Mouse (Mus musculus): Measurements from ENCODE around the gene Amdhd2.

Gene Amdhd2

GRCm38 (mm10) chr17:24163176-24163962, at the start of gene Amdhd2:
Amdhd2 (minus strand) TSS chr17:24163766.
- DNase-seq (ENCODE audit: low spot score in 2 of 2) = peak; percentile 93 to 95

GRCm38 (mm10) chr17:24213186-24213585, 49.6 kb upstream of the Amdhd2 start:
- DNase-seq (ENCODE audit: low spot score in 2 of 2) = no peak

DNA sequence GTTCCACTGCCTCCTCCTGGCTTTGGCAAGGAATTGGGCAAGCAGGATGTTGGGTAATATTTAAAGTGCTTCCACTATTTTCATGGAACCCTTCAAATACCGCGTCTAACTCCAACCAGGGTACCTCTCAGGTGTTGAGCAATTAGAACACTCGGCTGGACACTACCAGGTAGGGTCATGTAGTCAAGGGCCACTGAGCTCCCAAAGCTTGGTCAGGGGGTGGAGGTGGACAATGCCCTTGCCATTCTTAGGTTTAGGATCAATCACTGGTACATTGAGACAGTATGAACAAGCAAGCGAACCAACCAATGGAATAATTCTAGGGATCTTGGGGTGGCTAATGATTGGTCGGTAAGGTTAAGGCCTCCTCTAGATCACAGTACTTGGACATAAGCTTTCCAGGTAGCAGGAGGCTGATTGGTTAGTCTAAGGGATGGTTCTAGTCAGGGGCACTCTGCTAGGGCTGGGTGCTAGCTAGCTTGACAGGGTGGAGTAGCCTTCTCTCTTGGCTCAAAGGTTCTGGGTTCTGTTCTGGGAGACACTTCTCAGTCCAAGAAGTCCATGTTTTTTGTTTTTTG, 49.0 kb upstream of the Amdhd2 start:
- no peak for DNase-seq (ENCODE audit: low spot score in 2 of 2)

DNA sequence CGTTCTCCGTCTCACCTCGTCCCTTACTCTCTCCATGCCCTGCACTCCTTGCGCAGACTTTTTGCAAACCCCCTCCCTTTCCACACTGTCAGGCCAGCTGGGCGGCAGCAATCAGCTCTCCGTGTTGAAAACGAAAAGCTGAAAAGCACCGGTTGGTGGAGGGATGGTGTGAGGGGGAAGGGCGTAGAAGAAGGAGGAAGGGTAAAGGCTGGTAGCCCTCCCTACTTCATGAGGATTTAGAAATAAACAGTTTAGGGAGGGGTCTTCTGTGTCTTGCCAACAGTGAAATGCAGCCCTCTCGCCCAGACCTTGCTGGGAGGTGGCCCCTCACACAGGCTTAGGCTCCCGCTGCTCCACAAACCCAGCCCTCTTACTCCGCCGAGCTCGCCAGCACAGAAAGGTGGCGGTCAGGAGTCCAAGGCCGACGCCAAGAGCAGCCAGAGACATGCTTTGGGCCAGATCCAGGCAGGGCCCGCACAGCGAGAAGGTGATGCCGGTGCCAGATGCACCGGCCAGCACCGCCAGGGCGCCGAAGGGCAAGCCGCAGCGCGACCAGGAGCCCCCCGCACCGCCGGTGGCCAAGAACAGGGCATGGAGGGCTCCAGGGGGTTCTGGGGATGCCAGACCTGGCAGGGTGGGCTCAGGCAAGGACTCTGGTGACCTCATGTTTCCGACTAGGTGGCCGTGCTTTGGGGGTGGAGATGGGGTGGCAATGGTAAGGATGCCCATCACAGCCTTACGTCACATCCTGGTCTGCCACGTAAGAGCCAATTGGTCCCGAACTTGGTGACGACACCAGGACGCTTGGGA, 48.3 kb upstream of the Amdhd2 start:
- peak in 1 of 2 experiments; percentile 33 for DNase-seq (ENCODE audit: low spot score in 2 of 2)

DNA sequence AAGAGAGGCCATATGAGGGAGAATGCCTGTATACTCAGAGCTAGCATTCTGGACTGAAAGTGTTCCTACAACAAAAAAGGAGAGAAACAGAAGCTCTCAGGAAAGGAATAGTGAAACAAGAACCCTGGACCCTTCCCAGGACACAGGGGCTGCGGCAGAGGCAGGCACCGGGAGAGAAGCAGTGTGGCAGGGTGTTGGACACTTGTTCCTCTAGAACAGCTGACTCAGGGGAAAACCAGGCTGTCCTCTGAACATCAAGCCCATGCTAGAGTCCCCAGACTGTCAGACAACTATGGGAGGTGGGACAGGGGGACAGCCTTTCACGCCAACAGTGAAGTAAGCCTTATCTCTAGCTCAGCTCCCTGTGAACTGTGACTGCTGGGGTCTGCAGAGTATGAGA, 47.0 kb upstream of the Amdhd2 start:
- no peak for DNase-seq (ENCODE audit: low spot score in 2 of 2)

- DNase-seq (ENCODE audit: low spot score in 2 of 2) = no peak
Measured at GRCm38 (mm10) chr17:24209916-24210240, 46.3 kb upstream of the Amdhd2 start.

- peak in 1 of 2 experiments; percentile 20 for DNase-seq (ENCODE audit: low spot score in 2 of 2)
Measured at GRCm38 (mm10) chr17:24209043-24209915, 45.7 kb upstream of the Amdhd2 start, which contains the start of gene Ntn3. Ntn3 (minus strand) TSS chr17:24209531.

DNA sequence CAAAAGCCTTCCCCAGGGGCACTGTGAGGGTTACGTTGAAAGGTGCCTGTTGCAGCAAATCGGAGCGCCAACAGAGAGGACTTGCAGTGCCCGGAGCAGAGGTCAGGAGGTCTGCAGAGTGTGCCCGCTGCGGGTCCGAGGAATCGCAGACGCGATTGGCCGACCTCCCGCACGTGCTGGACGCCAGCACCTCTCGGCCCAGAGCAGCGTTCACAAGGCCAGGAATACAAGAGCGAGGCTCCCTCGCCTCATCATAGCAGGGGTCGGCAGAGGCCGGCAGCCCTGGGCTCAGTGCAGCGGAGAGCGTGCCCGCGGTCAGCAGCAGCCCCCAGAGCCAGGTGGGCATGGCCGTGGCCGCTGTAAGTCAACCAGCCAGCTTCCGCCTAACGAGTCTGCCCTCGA, 45.1 kb upstream of the Amdhd2 start:
- no peak for DNase-seq (ENCODE audit: low spot score in 2 of 2)

- DNase-seq (ENCODE audit: low spot score in 2 of 2) = no peak
Measured at GRCm38 (mm10) chr17:24207768-24208640, 44.4 kb upstream of the Amdhd2 start.

- no peak for DNase-seq (ENCODE audit: low spot score in 2 of 2)
Measured at GRCm38 (mm10) chr17:24206451-24207351, 43.1 kb upstream of the Amdhd2 start.

DNA sequence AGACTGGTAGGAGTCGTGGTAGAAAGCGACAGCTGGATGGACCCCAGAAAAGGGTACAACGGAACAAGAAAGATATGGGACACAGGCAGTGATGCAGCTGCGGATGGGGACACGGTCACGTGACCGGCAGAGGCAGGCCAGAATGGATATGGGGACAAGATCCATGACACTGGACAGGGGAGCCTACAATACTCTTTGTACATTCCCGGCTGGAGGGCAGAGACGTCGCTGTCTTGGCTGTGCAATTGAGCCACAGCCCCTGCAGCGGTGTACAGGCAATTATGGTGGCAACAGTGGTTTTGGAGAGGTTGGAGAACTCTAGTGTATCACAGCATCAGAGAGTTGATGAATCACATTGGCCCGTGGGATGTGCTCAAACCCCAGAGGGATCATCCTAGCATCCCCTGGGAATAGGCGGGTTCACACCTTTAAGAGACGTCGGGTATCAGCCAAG, 42.4 kb upstream of the Amdhd2 start:
- no peak for DNase-seq (ENCODE audit: low spot score in 2 of 2)

DNA sequence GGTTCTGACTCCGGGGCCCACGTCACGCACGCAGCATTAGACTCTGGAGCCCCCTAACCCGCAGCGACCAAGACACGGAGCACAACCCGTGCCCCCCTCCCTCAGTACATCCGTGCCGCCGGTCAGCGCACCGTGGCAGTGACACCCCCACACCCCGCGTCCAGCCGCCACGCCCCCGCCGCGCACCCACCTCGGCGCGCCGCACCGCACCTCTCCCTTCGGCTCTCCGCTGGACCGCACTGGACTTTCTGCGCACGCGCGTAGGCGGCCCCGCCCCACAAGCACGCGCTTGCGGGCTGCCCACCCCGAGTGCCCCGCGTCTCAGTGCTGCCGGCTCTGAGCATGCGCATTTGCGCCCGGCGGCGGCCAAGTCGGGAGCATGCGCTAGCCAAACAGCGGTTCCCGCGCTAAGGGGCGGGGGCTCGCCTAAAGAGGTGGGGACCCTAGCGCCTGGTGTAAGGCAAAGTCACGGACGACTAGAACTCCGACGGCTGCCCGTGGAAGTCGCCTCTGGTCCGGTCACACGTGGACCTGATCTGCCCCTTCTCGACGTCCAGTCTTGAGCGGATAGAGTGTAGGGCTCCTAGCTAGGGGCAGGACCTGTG, 41.8 kb upstream of the Amdhd2 start, which contains the start of gene Tbc1d24:
Gene Tbc1d24, minus strand, starts transcription at position 279 of the 605 bp plus-strand sequence.
- DNase-seq (ENCODE audit: low spot score in 2 of 2) = peak; percentile 74 to 84

- no peak for DNase-seq (ENCODE audit: low spot score in 2 of 2)
Measured at GRCm38 (mm10) chr17:24204846-24205245, 41.3 kb upstream of the Amdhd2 start.

GRCm38 (mm10) chr17:24203611-24204534, 40.3 kb upstream of the Amdhd2 start:
- DNase-seq (ENCODE audit: low spot score in 2 of 2) = no peak

DNA sequence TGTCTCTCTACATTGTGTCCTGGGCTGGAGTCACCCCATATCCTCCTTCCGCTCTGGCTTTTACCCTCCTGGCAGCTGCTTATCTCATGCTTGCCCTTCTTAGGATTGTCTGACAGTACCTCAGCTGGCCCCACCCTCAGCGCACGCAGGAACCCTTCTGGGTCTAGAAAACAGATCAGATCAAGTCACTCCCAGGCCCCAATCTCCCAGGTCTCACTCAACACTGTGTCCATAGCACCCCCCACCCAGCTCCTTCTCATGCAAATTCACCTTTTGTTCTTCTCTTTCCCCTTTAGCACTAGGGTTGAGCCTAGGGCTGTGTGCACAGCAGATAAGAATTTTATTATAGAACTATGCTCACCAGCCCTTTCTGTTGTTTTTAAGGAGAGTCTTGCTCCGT, 39.5 kb upstream of the Amdhd2 start:
- no peak for DNase-seq (ENCODE audit: low spot score in 2 of 2)

DNA sequence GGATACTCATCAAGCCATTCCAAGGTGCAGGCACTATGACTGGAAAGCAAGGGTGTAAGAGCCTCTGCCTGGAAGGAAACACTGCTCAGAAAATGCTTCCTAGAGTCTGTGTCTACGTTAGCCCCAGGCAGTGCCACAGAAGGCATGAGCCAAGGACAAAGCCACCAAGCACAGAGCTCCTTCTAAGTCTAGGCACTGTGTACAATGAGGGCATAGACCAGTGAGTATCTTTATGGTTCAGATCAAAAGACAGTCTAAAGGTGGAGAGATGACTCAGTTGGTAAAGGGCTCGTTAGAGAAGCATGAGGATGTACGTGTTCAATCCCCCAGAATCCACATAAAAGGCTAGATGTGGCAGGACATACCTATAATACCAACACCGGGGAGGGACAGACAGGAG, 37.5 kb upstream of the Amdhd2 start:
- DNase-seq (ENCODE audit: low spot score in 2 of 2) = no peak

DNA sequence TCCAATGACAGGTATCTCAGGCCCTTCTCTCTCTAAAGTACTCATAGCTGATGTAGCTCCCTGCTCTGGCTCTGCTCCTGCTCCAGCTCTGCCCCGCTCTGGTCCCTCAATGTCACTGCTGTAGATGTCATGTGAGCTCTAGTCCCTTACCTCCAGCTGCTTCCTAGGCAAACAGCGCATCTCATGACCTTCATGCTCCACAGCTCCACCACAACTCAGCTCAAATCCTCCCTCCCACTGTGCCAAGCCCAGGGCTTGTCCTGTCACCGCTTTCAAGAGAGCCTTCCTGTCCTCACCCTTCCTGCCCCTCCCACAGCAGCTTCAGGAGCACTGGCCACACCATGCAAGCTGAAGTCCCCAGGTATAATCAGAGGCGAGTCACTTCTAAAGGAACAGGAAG, 36.2 kb upstream of the Amdhd2 start:
- no peak for DNase-seq (ENCODE audit: low spot score in 2 of 2)

GRCm38 (mm10) chr17:24199252-24199651, 35.7 kb upstream of the Amdhd2 start:
- no peak for DNase-seq (ENCODE audit: low spot score in 2 of 2)
